In genomic region chr9:104189657-104190056, GRCm38 (mm10) we compare ENCODE assay signal across 35 mouse cellular contexts.
"Had no signal": no experiment of that assay in that cellular context is flagged by ENCODE, and none has a peak within 500 bp of the region (broad histone marks: within the 10 kb centered on the region; RNA-seq: fewer than 3 reads in every experiment).

No protein-coding gene starts in this region.

- H3K4me2 ChIP-seq: heart, embryonic 11.5 days; heart, embryonic 12.5 days; heart, embryonic 13.5 days; heart, embryonic 15.5 days; hindbrain, embryonic 12.5 days; hindbrain, embryonic 13.5 days; hindbrain, embryonic 14.5 days; hindbrain, embryonic 15.5 days; intestine, embryonic 15.5 days; kidney, embryonic 15.5 days had no signal

- H3K4me3 ChIP-seq: heart, embryonic 10.5 days; heart, embryonic 12.5 days; heart, embryonic 13.5 days; heart, embryonic 15.5 days; hindbrain, embryonic 10.5 days; hindbrain, embryonic 12.5 days; hindbrain, embryonic 13.5 days; hindbrain, embryonic 15.5 days; intestine, embryonic 15.5 days; kidney, embryonic 15.5 days; layer of hippocampus, adult 2 months had no signal

- H3K27me3 ChIP-seq: heart, embryonic 12.5 days; heart, embryonic 13.5 days; heart, embryonic 15.5 days; hindbrain, embryonic 12.5 days; hindbrain, embryonic 13.5 days; hindbrain, embryonic 15.5 days; intestine, embryonic 15.5 days; kidney, embryonic 15.5 days had no signal

- H3K4me1 ChIP-seq: heart, embryonic 10.5 days; hindbrain, embryonic 10.5 days; hindbrain, embryonic 12.5 days; hindbrain, embryonic 13.5 days; hindbrain, embryonic 15.5 days; intestine, embryonic 15.5 days; kidney, embryonic 15.5 days had no signal

- H3K27ac ChIP-seq: heart, embryonic 10.5 days; heart, embryonic 13.5 days; heart, embryonic 15.5 days; hindbrain, embryonic 10.5 days; hindbrain, embryonic 12.5 days; hindbrain, embryonic 13.5 days; hindbrain, embryonic 14.5 days; hindbrain, embryonic 15.5 days; hindbrain, postnatal 0 days; intestine, embryonic 15.5 days; kidney, embryonic 15.5 days; kidney, postnatal 0 days; layer of hippocampus, adult 2 months had no signal

- H3K9me3 ChIP-seq: heart, embryonic 10.5 days; heart, embryonic 12.5 days; heart, embryonic 13.5 days; heart, embryonic 15.5 days; hindbrain, embryonic 10.5 days; hindbrain, embryonic 12.5 days; hindbrain, embryonic 13.5 days; hindbrain, embryonic 15.5 days; intestine, embryonic 15.5 days; kidney, embryonic 15.5 days had no signal

- DNase-seq: heart, postnatal 10 days; heart, postnatal 14 days; heart, postnatal 36 days; heart, postnatal 4 days; kidney, adult 11 months; kidney, adult 18-20 months; kidney, adult 2 months; kidney, adult 8-10 months; kidney, adult 9 months; kidney, postnatal 10 days; kidney, postnatal 14 days; kidney, postnatal 25 days; kidney, postnatal 36 days; kidney, postnatal 4 days; layer of hippocampus, adult 9-11 months; layer of hippocampus, postnatal 36 days had no signal

- ATAC-seq: hindbrain, embryonic 16.5 days; hindbrain, postnatal 0 days; inflammation-experienced regulatory T-cells, adult 6 months; intestine, embryonic 15.5 days; intestine, embryonic 16.5 days; intestine, postnatal 0 days had no signal

- H3K9ac ChIP-seq: heart, embryonic 12.5 days; heart, embryonic 13.5 days; heart, embryonic 15.5 days; hindbrain, embryonic 12.5 days; hindbrain, embryonic 13.5 days; hindbrain, embryonic 14.5 days; hindbrain, embryonic 15.5 days; intestine, embryonic 15.5 days; kidney, embryonic 15.5 days had no signal
